Mouse (Mus musculus) cerebellum, adult 8-10 months (tissue): Measurements from ENCODE around the gene Bbs9.

Experiments used
- DNase-seq: peaks from one replicate; pipeline ENCODE4 v3.0.0; 2022

Bbs9 gene

GRCm38 (mm10) chr9:22537767-22538373, 62.4 kb downstream of the Bbs9 start:
- DNase-seq: no peak

GRCm38 (mm10) chr9:22539546-22539945, 64.0 kb downstream of the Bbs9 start:
- DNase-seq: no peak

- DNase-seq: no peak
These were observed 65.6 kb downstream of the Bbs9 start for GRCm38 (mm10) chr9:22541130-22541529.

- no peak for DNase-seq
These were observed 68.0 kb downstream of the Bbs9 start for GRCm38 (mm10) chr9:22543467-22543866.

GRCm38 (mm10) chr9:22544349-22545341, 69.1 kb downstream of the Bbs9 start:
- no peak for DNase-seq

GRCm38 (mm10) chr9:22551273-22551672, 75.8 kb downstream of the Bbs9 start:
- no peak for DNase-seq

- DNase-seq: no peak
These were observed 80.6 kb downstream of the Bbs9 start for GRCm38 (mm10) chr9:22556076-22556475.

GRCm38 (mm10) chr9:22557467-22557866, 82.0 kb downstream of the Bbs9 start:
- peak; percentile 58 for DNase-seq

- no peak for DNase-seq
These were observed 88.3 kb downstream of the Bbs9 start for GRCm38 (mm10) chr9:22563612-22564347.

GRCm38 (mm10) chr9:22567726-22568125, 92.2 kb downstream of the Bbs9 start:
- no peak for DNase-seq

GRCm38 (mm10) chr9:22576426-22577139, 101.1 kb downstream of the Bbs9 start:
- DNase-seq: no peak

- no peak for DNase-seq
These were observed 102.8 kb downstream of the Bbs9 start for GRCm38 (mm10) chr9:22578266-22578665.

- peak; percentile 10 for DNase-seq
These were observed 108.7 kb downstream of the Bbs9 start for GRCm38 (mm10) chr9:22584221-22584620.

GRCm38 (mm10) chr9:22593032-22593431, 117.5 kb downstream of the Bbs9 start:
- DNase-seq: no peak

- no peak for DNase-seq
These were observed 121.1 kb downstream of the Bbs9 start for GRCm38 (mm10) chr9:22596650-22597049.

- no peak for DNase-seq
These were observed 137.8 kb downstream of the Bbs9 start for GRCm38 (mm10) chr9:22613271-22613824.

- DNase-seq: no peak
These were observed 143.7 kb downstream of the Bbs9 start for GRCm38 (mm10) chr9:22619245-22619644.

GRCm38 (mm10) chr9:22624966-22625365, 149.5 kb downstream of the Bbs9 start:
- peak; percentile 18 for DNase-seq

- no peak for DNase-seq
These were observed 150.5 kb downstream of the Bbs9 start for GRCm38 (mm10) chr9:22626014-22626413.

- DNase-seq: no peak
These were observed 152.4 kb downstream of the Bbs9 start for GRCm38 (mm10) chr9:22627912-22628311.

GRCm38 (mm10) chr9:22632800-22633485, 157.4 kb downstream of the Bbs9 start:
- no peak for DNase-seq

- no peak for DNase-seq
These were observed 163.0 kb downstream of the Bbs9 start for GRCm38 (mm10) chr9:22638502-22638901.
